Mouse (Mus musculus): ENCODE measurements around the gene Mov10.
"Not testable (repeated sequence)": the region's sequence is repeated elsewhere in the genome, so short reads cannot be mapped to it uniquely, and the experiment has no call there.

Mov10 gene

DNA sequence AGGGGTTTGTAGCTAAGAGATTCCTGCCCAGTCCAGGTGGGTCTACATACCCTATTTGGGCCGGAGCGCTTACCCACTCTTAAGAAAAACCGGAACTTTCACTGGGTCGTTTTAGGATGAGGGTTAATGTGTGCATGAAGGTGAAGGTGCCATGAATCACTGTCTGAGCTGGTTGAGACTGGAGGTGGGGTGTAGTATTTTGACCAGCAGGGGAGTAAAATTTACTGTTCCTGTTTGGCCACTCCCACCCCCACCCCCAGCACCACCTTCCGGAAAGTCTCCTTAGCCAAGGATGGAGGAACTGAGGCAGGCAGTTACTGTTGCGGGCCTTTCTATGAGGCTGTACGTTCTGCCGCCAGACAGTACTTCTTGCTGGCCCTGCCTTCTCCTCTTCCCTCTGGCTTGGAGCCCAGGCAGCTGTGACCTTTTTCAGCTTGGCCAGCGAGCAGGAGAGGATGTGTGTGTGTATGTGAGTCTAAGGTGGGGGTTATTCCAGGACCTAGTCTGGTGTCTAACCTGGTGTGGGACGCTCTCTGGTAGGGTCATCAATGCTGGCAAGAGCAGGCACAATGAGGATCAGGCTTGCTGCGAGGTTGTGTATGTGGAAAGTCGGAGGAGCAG lies 36.2 kb downstream of the Mov10 start:
- in situ Hi-C loops (cut with MboI, MseI): no loop called here

DNA sequence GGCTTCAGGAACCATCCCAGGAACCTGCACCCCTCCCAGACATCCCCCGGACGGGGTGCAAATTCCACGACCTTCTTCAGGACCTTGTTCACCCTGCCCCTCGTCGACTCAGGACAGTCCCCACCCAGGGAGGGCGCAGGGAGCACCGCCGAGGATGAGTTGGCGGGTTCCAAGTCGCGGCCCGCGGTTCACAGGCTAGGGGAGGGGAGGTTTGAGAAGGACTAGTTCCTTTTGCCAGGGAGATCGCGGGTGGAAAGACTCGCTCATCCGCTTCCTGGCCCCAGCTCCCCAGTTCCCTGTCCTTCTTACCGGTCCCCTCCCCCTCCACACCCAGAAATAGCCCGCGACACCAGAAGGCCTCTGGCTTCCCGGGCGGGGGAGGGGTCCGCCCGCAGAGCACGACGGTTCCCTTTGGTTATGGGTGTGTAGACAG lies 36.9 kb downstream of the Mov10 start, which contains the start of gene Fam19a3:
Fam19a3 (minus strand) TSS at position 370 of the 433 bp plus-strand sequence.
- in situ Hi-C loops (cut with MboI, MseI): no loop called here

DNA sequence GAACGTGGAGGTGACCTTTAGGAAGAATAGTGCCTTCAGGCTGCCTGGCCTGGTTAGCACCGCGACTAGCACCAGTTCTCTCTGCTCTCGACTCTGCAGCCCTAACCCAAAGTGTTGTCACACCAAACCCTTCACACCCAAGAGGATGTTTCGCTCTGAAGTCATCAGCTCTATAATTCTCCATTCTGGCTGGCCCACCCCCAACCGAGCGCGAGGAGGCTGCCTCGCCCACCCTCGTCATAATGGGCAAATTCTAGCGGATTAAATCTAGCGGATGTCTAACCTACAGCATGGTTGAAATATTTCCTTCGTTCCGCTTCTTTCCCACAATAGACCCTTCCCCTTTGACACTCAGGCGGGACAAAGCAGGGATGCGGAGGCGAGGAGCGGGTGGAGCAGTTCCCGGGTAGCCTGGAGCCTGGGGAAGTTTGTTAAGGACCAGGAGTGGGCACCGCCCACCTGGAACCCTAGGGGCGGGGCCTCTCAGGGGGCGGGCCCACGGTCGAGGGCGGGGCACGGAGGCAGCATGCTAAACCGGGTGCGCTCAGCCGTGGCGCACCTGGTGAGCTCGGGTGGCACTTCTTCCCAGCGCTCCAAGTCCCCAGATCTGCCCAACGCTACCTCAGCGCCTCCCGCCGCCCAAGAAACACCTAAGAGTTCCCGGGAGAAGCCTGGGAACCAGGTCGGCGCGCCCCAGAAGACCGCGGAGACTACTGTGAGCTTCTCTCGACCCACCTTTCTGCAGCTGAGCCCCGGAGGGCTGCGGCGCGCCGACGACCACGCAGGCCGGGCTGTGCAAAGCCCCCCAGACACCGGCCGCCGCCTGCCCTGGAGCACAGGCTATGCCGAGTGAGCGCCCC lies 37.6 kb downstream of the Mov10 start, which contains the start of gene Ppm1j:
Ppm1j (plus strand) TSS at position 496 of the 860 bp plus-strand sequence.
- in situ Hi-C loops (cut with MboI, MseI): no loop called here

DNA sequence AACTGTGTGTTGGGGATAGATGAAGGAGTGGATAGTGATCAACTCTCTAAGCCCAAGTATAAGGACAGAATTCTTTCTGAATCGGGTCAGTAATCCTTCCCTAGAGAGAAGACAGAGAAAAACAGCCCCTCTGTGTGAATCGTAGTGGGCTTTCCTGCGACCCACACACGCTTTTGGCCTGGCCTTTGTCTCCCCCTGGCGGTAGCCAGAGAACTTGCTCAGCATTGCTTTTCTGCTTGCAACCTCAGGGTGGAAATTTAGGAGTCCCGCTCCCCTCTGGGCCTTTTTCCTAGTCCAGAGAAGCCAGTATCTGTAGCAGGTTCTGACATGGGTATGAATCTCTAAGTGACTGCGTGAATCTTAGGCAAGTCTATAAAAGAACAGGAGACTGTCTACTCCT lies 38.4 kb downstream of the Mov10 start:
- in situ Hi-C loops (cut with MboI, MseI): loop anchor here (5.0 to 10.0 kb wide), 2 partner anchors 65 to 182 kb away; partner anchors contain the start of gene Wnt2b

GRCm38 (mm10) chr3:104777342-104777741 lies 41.0 kb downstream of the Mov10 start:
- in situ Hi-C loops (cut with MboI, MseI): loop anchor here (5.0 to 10.0 kb wide), 2 partner anchors 63 to 185 kb away; partner anchors contain the start of gene Wnt2b

GRCm38 (mm10) chr3:104773301-104773700 lies 45.1 kb downstream of the Mov10 start:
- in situ Hi-C loops (cut with MboI, MseI): loop anchor here (5.0 to 10.0 kb wide), 2 partner anchors 58 to 279 kb away; partner anchors contain the start of gene Cttnbp2nl

DNA sequence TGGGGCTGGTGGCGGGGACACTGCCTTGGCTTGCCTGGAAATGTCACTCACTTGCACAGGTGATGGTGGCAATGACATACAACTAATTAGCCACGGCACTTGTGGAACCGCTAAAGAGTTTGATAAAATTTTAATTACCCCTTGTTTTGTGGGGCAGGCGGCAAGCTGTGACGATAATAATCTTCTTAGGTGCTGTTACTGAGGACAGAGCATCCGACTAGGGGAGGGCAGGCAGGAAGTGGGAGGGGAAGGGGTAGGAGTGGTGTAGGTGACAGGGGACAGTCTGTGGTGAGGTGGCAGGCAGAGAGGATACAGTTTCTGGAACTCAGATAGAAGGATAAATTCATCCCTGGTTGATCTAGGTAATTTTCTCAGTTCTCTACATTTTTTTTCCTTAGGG lies 46.9 kb downstream of the Mov10 start:
- in situ Hi-C loops (cut with MboI, MseI): loop anchor here (5.0 to 10.0 kb wide), 2 partner anchors 57 to 281 kb away; partner anchors contain the start of gene Cttnbp2nl

GRCm38 (mm10) chr3:104770918-104771317 lies 47.4 kb downstream of the Mov10 start:
- in situ Hi-C loops (cut with MboI, MseI): loop anchor here (5.0 to 10.0 kb wide), 2 partner anchors 56 to 281 kb away; partner anchors contain the start of gene Cttnbp2nl

DNA sequence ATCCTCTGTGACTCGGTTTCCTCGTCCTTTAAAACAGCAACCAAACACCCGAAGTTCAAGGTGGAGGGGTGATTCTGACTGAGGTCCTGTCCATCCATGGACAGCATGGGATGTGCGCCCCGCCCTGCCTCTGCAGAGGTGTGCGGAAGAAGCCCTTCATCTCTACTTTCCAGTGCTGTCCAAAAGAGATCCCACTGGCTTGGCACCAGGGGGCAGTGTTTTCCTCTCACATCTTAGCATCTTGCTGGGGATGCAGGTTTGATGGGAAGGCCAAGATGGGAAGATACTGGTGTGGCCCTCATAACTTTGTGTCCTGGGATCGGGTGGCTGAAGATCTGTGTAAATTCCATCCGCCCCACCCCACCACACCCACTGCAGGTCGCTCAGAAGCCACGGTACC lies 48.3 kb downstream of the Mov10 start:
- in situ Hi-C loops (cut with MboI, MseI): loop anchor here (5.0 to 10.0 kb wide), 2 partner anchors 55 to 282 kb away; partner anchors contain the start of gene Cttnbp2nl

GRCm38 (mm10) chr3:104769135-104769534 lies 49.2 kb downstream of the Mov10 start:
- in situ Hi-C loops (cut with MboI, MseI): no loop called here

GRCm38 (mm10) chr3:104767716-104768115 lies 50.6 kb downstream of the Mov10 start:
- in situ Hi-C loops (cut with MboI, MseI): no loop called here

GRCm38 (mm10) chr3:104767141-104767540 lies 51.2 kb downstream of the Mov10 start:
- in situ Hi-C loops (cut with MboI, MseI): no loop called here

- in situ Hi-C loops (cut with MboI, MseI): no loop called here
Observed at GRCm38 (mm10) chr3:104765021-104765420, 53.3 kb downstream of the Mov10 start.

- in situ Hi-C loops (cut with MboI, MseI): not testable (repeated sequence)
Observed at GRCm38 (mm10) chr3:104762103-104762863, 56.1 kb downstream of the Mov10 start.

DNA sequence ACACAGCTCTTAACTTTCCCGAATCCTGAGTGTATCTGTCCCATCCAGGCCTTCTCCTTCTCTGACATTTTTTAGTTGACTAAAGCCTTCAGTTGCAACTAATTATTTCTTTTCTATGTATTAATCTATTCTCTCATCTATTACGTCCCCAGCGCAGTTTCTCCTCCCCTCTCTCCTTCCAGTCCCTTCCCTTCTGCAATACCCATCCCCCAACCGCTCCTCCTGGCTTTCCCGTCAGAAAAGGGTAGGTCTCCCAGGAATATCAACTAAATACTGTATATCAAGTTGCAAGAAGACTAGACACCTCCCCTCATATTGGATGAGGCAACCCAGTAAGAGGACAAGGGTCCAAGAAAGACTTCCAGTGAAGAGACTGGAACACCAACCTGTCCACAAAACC lies 59.5 kb downstream of the Mov10 start:
- in situ Hi-C loops (cut with MboI, MseI): no loop called here

GRCm38 (mm10) chr3:104758406-104758805 lies 60.0 kb downstream of the Mov10 start:
- in situ Hi-C loops (cut with MboI, MseI): no loop called here

- in situ Hi-C loops (cut with MboI, MseI): not testable (repeated sequence)
Observed at GRCm38 (mm10) chr3:104752845-104753244, 65.5 kb downstream of the Mov10 start.
